Mouse (Mus musculus): Measurements from ENCODE around the gene Tmem102.

Gene Tmem102

DNA sequence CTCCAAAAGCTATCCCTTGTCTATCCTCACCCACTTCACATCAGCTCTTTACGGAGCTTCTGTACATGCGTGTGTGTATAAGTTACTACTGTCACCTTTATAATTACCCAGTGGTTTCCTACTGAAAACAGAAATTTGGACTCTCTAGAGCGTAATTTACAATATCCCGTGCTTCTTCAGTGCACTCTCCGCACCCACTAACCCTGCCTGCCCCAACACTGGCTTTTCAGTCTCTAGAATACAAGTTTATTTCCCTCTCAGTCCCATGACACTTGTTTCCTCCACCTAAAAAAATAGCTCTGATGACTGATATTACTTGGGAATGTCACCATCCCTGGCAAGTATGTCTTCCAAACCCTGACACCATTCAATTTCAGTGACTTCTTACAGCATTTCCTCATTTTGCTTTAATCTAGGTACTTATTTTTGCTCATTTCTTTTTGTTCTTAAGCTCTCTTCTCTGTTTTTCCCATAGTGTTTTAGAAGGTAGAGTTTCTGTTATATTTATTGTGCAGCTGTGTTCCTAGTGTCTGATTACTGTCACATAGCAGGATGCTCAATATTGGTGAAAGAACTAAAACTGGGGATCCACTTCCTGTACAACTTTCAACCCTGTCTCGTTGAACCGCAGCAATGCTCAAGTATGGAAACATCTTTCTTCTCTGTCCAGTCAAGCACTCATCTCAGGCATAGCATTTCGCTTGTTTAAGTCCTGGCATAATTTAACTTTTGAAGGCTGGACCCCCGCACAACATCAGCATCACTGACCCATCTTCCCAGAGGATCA lies 47.9 kb downstream of the Tmem102 start:
- DNase-seq (ENCODE audit: low spot score) = no peak

DNA sequence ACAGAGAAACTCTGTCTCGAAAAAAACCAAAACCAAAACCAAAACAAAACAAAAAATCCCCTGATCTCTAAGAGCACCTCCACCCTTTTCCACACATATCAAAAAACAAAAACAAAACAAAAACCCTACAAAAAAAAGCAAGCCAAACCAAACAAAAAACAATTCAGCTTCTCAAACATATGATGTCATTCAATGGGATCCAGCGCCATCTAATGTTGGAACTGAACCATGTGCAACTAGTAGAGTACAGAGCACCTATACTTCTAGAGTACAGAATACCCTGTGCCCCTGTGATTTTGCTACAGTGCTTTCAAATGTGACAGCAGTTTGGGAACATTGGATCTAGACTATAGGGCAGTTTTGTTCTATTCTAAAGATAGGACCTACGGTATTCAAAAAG lies 50.7 kb downstream of the Tmem102 start:
- no peak for DNase-seq (ENCODE audit: low spot score)

DNA sequence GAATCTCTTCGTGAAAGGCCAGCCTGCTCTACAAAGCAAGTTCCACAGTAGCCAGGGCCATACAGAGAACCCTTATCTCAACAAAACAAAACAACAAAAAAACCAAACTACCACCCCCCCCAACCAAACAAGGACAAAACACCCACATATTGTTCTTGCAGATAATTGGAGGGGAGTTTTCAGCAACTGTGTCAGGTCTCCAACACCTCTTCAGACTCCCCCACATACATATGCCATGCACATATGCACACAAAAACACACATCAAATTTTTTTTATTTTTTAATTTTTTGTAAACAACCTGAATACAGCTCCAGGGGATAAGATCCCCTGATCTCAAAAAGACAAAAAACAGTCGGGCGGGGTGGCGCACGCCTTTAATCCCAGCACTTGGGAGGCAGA lies 51.2 kb downstream of the Tmem102 start:
- no peak for DNase-seq (ENCODE audit: low spot score)
